Mouse (Mus musculus): ENCODE measurements around the gene Mzf1.

Gene Mzf1

GRCm38 (mm10) chr7:13034148-13034977, 20.2 kb downstream of the Mzf1 start, which contains the start of gene Chmp2a:
TSS of gene Chmp2a (minus strand) at chr7:13034807.
- peak; percentile 99 for DNase-seq

DNA sequence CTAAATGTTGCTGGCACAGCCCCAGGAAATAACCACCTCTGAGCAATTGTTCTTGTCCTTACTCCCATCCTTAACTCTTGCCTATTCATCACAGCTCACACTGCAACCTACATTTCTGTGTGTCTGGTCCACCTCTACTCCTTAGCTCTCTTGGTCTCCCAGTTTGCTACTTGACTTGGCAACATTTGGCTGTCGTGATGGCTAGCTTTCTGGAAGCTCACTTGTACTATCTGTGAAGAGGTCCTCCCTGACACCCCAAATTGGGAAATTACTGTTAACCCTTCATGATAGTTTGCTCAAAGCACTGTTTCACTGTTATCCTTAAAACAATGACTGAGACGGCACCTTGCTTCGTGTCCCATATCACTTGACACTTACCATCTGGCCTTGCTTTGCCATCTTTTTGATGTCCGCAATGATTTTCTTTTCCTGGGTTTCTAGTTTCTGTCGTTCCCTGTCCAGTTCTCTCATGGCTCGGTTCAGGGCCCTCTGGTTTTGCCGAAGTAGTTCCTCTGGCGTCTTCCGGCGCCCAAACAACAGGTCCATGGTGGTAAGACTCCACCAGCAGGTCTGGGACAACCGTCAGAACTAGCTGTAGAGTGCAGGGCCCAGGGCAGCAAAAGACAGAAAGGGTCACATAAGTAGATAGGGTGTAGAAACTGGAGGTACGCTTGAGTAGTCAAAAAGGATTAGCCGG, 21.0 kb downstream of the Mzf1 start:
- peak; percentile 26 to 43 for DNase-seq

GRCm38 (mm10) chr7:13032541-13032940, 22.0 kb downstream of the Mzf1 start:
- peak in 1 of 2 experiments; percentile 6 for DNase-seq

DNA sequence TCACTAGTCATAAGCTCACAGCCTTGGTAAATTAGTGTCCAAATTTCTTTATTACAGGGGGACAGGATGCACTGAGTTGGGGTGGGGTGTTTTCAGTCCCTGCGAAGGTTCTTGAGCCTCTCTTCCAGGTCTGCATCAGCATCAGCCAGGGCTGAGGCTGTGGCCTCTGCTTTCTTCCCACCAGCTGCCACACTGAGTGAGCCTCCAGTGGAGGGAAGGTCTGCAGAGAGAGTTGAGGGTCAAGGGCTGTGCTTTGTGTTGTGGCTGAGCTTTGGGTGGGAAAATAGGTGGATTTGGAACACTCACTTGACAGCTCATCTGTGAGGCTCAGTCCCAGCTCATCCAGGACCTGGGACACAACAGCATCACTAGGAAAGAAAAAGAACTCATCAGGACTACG, 22.6 kb downstream of the Mzf1 start:
- no peak for DNase-seq

GRCm38 (mm10) chr7:13031069-13031468, 23.5 kb downstream of the Mzf1 start:
- peak; percentile 43 to 59 for DNase-seq

DNA sequence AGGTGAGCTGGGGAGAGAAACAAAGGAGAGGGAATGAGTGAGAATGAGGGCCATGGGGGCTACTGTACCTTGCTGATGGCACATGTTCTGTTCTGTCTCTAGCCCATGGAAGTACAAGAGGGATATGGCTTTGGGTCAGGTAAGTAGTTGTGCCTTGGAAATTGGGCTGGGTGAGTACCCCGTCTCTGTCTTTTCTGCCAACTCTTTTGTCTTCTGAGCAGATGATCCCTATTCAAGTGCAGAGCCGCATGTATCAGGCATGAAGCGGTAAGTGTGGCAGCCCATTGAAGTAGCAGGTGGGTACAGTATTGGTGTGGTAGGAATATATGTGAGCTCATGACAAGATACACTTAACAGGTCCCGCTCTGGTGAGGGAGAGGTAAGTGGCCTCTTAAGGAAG, 25.6 kb downstream of the Mzf1 start:
- no peak for DNase-seq

DNA sequence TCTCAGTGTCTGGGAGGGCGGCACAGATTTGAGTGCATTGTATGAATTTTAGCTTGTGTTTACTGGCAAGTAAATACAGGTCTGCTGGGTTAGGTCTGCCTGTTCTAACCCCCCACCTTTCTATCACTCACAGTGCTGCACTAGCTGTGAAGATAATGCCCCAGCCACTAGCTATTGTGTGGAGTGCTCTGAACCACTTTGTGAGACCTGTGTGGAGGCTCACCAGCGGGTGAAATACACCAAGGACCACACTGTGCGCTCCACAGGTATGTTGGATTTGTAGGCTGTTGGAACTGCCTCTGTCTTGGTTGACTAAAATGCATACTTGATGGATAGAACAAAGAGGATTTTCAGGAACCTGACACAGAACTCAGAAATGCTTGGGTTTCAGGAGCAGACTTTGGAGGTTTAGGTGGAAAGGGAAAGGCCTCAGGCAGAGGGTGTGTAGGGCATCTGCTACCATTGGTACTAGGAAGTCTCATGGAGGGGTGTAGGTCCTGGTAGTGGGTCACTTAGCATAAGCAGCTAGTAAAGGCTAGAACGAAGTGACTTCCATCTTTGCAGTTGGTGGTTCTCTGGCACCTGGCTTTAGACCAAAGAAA, 29.0 kb downstream of the Mzf1 start:
- no peak for DNase-seq

DNA sequence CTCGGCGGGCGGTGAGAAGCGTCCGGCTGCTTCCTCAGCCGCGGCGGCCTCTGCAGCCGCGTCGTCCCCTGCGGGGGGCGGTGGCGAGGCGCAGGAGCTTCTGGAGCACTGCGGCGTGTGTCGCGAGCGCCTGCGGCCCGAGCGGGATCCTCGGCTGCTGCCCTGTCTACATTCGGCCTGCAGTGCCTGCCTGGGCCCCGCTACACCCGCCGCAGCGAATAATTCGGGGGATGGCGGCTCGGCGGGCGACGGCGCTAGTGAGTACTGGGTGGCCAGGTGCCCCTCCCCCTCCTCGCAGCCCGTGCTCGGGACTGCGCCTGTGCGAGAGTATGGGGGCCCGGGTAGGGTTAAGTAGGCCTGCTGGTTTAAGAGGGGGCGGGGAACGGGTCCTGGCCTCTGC, 29.8 kb downstream of the Mzf1 start:
- peak; percentile 92 to 94 for DNase-seq

DNA sequence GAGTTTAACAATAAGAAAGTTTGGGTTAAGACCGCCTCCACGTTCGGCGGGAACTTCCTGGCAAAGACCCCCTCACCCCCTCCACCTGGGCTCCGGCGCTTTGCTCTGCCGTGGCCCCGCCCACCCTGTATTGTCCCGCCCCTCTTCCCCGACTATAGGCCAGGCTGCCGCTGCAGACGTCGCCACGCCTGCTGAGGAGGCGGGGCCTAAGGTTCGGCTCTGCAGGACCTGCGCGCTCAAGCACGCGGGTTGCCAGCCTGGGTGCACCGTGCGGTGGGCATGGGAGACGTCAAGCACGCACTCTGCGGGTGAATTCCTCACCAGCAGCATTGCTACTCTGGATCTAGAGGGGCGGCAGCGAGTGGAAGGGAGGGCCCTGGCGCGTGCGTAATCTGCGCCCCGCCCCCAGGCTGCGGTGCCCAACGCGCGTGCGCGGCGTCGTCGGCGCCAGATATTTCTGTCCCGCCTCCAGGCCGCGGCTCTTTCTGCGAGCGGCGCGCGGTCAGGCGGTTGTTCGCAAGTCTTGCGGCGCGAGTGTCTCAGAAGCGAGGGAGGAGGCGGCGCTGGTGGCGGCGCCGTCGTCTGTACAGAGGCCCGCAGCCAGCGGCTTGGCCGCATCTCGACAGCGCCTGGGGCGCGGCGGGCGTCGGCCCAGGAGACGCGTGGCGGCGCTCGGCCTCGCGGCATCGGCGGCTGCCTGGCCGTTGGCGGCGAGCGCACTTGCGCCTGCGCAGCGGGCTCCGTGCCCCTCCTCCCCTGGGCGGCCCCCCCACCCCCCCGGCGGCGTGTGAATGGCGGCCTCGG, 30.4 kb downstream of the Mzf1 start:
- peak; percentile 96 to 98 for DNase-seq

GRCm38 (mm10) chr7:13022773-13023535, 31.6 kb downstream of the Mzf1 start:
- DNase-seq = peak; percentile 56 to 57

DNA sequence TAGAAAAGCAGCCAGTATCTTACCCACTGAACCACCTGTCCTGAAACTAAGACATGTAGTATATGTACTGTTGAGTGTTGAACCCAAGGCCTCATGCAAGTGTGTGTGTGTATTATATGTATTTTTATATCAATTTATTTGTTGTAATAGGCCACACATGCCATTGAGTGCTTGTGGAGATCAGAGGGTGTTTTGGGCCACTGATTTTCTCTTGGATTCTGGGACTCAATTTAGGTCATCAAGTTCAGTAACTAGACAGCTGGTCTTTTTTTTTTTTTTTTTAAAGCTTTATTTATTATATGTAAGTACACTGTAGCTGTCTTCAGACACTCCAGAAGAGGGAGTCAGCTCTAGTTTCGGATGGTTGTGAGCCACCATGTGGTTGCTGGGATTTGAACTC, 39.3 kb downstream of the Mzf1 start:
- no peak for DNase-seq

DNA sequence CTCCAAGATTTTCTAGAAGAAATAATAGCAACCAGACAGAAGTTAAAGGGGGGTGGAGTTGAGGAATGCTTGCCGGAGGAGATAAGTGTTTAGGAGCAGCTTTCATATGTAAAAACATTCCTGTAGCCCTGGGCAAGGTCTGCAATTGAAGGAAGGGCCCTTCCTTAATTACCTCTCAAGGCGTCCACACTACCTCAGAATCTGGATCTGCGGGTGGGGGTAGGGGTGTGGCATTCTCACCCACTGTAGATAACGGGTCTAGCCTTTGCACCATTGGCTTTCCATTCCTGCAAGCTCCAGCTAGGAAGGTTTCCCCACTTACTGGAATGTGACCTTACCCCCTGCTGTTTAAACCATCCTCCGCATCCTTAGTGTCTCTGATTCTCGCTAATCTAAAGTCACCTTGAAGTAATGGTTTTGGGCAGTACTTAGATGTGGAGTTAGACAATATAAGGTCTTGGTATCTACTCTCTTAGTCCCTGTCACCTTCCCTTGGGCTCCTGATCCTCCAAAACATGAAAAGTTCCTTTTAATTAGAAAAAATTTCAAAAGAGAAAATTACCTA, 40.2 kb downstream of the Mzf1 start:
- no peak for DNase-seq

DNA sequence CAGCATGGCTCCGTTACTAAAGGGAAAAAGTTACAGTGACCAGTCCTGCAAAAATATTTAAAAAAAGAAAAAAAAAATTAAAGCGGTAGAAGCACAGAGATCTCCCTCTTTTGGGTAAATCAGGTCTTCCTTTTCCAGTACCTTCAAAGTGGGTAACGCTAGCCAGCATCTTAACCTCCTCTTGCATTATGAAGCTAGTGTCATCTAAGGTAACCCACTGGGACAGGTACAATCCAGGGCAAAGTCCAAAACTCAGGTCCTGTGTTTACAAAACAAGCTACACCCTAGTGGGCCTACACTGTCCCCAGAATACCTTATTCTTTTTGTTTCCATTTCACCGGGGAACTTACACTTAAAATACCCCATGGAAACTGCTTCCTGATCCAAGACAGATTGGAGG, 40.9 kb downstream of the Mzf1 start:
- no peak for DNase-seq

DNA sequence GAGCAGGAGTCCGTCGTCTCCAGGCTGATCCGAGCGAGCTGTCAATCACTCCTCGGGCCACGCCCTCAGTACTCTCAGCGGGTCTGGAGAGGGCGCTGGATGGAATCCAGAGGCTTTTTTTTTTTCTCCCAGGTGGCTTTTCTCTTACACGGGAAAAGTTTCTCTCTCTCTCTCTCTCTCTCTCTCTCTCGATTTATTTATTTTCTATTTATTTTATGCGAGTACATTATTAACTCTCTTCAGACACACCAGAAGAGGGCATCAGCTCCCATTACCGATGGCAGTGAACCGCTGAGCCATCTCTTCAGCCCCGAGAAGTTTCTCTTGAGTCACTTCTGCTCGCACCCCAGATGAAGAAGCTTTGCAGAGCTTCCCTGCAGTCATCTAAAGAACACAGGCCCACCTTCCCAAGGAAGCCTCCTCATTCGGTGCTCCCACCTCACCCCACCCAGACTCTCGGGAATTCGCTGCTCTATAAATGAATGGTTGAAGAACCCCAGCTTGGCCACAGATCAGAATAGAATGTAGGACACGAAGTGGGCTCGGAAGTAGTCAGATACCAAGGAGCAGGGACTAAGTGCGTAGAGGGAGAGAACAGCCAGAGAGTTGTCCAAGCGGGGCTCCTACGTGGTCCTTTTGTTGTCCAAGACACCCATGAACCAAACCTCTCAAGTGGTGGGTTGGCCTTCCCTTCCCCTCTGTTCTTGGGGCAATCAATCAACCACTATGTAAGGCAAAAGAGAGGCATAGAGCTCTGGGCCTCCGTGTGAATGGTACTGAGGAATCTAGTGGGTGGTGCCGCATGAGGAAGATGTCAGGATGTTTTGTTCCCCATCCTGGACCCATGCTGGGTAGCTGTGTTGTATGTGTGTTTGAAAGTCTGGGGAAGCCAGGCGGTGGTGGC, 44.3 kb downstream of the Mzf1 start, which contains the start of gene Zbtb45:
Gene Zbtb45, minus strand, starts transcription at position 30 of the 904 bp plus-strand sequence.
- DNase-seq = peak in 1 of 2 experiments; percentile 17

DNA sequence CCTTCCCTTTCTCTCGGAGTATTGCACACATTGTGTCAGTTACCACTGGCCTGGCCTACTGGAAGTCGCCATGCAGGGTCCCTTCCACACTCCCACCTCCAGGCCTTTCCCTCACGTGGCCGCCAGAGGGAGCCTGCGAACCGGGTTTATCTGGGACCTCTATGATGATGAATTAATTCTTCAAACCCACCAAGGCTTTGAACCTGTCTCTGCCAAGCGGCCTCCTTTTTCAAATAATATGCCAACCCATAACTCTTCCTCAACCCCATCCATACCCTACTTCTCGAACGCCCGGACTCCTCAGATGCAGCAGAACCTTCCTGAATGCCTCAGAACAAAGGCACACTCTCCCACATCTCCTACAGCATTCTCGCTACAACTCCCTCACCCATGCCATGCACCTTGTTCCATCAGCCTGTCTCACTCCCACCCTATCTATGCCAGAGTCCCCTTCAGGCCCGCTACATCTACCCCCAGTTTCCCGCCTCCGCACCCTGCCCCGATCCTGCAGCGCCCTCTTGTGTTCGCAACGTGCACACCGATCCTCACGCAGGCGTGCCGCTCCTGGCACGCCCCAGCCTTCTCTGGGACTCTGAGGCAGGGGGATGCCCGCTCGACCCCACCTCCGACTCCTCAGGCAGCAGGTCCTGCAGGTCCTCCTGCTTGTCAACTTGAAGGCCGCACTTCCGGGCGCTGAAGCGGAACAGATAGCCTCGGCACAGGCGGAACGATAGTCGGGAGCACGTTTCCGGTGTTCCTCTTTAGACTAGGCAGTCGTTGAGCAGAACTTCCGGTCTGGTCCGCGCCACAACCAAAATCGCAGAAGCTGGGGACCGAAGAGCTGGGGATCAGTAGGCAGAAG, 45.2 kb downstream of the Mzf1 start:
- peak; percentile 95 for DNase-seq

GRCm38 (mm10) chr7:13007341-13008092, 47.0 kb downstream of the Mzf1 start:
- peak in 1 of 2 experiments; percentile 27 for DNase-seq

DNA sequence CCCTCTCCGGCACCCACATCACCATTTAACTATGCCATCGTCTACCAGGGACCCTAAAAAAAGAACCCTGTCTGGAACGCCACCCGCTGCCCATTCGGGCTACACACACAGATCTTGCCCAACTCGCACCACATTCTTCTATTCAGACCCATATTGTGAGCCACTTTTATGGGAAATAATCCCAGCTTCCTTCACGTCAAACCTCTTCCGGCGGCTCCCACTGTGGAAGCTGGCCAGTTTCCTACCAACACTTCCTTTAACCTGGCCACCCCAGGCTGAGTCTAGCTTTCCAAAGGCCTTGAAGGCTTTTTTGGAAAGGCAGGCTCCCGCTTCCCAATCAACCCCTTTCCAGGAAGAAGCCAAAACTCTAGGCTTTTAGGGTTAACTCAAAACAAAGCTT, 48.0 kb downstream of the Mzf1 start:
- no peak for DNase-seq

DNA sequence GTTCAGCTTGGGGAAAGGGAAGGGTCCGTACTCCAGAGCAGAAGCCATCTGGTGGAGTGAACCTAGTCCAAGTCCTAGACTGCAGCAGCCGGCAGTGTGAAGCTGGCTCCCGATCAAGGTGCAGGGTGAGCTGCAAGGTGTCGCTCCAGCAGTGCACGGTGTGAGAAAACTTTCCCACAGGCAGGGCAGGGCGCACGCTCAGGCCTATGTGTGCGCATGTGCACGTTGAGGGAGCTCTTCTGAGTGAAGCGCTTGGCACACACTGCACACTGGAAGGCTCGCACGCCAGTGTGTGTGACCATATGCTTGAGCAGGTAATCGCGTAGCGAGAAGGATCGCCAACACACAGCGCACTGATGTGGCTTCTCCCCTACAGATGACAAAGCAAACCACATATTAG, 48.6 kb downstream of the Mzf1 start:
- peak; percentile 55 to 56 for DNase-seq

DNA sequence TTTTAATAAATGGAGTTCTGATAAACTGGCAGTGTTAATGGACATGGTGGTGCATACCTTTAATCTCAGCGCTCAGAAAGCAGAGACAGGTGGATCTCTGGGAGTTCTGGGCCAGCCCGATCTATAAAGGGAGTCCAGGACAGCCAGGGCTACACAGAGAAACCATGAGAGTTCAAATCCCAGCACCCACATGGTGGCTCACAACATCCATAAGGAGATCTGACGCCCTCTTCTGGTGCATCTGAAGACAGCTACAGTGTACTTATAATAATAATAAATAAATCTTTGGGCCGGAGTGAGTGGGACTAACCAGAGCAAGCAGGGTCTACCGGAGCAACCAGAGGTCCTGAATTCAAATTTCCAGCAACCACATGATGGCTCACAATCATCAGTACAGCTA, 51.2 kb downstream of the Mzf1 start:
- DNase-seq = no peak

Data from cerebellum, postnatal 14 days (tissue).